Mouse (Mus musculus) sigmoid colon, adult 10 weeks (tissue): Measurements from ENCODE around the gene R3hcc1l. TPM values are rescaled to one million over a fixed set of nuclear protein-coding genes. Genes with fewer than 3 reads are reported as not detected.

Experiments
- polyA plus RNA-seq: library from polyadenylated mRNA; stranded (reverse); fragments of 350-450 nt; fragmentation: Illumina TruSeq; extraction: RNeasy Lipid Tissue Mini Kit (QIAGEN cat#74804); gene quantifications from one replicate; pipeline ENCODE4 v1.2.3, GENCODE M21; 2014; ENCODE audit warnings: low read depth, low replicate concordance

The R3hcc1l gene
- polyA plus RNA-seq, result 31.3 TPM

GRCm38 (mm10) chr19:42518620-42519310 is at the start of gene R3hcc1l:
Gene R3hcc1l, plus strand, starts transcription at chr19:42518759.

GRCm38 (mm10) chr19:42612654-42613053 is 94.1 kb downstream of the R3hcc1l start, which contains the start of gene Loxl4:
Gene Loxl4, minus strand, starts transcription at chr19:42612813.

Other genes with a start within 250 kb of the R3hcc1l start
- gene Crtac1, start 87.0 kb upstream of the R3hcc1l start, polyA plus RNA-seq, result not detected
- gene Loxl4, start 94.1 kb downstream of the R3hcc1l start, polyA plus RNA-seq, result 0.25 TPM
- 3.6 TPM for gene Pyroxd2, start 234.0 kb downstream of the R3hcc1l start, polyA plus RNA-seq